Mouse (Mus musculus): ENCODE measurements around the gene Gm7876. TPM values are rescaled to one million over a fixed set of nuclear protein-coding genes. Genes with fewer than 3 reads are reported as not detected.
"Not testable (repeated sequence)": the region's sequence is repeated elsewhere in the genome, so short reads cannot be mapped to it uniquely, and the experiment has no call there.

The Gm7876 gene
- not detected for total RNA-seq (2021)
- long read RNA-seq, experiment 1: 0 reads
- long read RNA-seq, experiment 2: 0 reads

DNA sequence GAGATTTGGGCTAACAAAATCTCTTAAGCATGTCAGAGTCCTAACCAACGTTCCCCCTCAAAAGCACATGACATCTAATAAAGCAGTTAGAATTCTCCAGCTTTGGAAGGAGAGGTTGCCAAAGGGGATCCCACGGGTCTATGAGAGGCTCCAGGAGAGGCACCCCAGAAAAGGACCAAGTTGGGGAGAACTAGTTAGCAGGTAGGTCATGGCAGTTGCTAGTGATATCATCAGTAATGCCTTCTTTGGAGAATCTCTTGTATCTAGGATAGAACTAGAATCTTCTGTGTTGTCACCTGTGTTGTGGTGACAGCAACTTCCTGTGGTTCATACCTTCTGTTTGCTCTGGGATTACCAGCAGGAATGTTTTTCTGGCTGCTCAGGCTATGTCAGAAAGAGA lies at the start of gene Gm7876:
Gm7876 (plus strand) TSS at position 301 of the 400 bp plus-strand sequence.
- DNase-seq (ENCODE audit: low spot score in 2 of 2): not testable (repeated sequence)

- DNase-seq (ENCODE audit: low spot score in 2 of 2): not testable (repeated sequence)
These were observed 45.1 kb upstream of the Gm7876 start, which contains the start of gene Gm3239 for GRCm38 (mm10) chr14:4663892-4664291. TSS of gene Gm3239 (plus strand) at chr14:4664192.

DNA sequence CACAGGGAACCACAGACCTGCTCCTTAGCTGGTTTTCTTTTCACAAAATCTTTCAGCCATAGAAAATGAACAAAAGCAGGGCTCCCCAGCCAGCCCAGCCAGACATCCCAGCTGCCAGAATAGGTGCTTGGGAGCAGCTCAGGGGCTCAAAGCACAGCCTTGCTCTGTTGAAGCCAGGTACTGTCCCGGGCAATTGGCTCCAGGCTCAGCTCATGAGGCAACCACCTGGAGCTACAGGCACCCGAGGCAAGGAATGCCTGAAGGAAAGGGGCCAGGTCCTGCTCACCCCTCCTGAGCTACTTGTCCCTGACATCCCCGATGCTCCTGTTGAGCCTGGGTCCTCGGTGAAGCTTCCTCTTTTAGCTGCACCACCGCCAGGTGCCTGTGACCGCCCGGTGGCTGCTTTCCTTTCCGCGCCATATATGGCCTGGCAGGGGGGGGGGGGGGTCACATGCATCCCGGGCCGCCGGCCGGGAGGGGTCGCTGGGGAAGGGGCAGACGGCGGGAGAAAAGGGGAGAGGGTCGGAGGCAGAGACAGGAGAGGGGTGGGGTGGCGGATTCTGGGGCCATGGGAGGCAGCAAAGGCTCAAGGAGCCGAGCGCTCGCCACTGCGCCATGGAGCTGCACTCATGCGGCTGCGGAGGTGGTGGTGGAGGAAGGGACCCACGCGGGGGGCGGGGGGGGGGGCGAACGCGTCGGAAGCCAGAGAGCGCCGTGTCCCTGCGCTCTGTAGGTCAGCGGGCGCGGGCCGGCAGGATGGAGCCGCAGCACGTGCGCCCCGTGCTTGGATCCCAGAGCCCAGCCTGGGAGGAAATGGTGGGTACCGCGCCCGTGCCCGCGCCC lies 17.2 kb downstream of the Gm7876 start, which contains the start of gene Gm3252:
Gm3252 (plus strand) TSS at position 738 of the 843 bp plus-strand sequence.
- DNase-seq (ENCODE audit: low spot score in 2 of 2): not testable (repeated sequence)

Other genes with a start within 250 kb of the Gm7876 start
- under 1 TPM in 1 of 2 experiments, not detected in 1; 0.37 TPM for gene Gm3182, start 227.5 kb upstream of the Gm7876 start, total RNA-seq (2021)
- gene Gm3047, start 153.8 kb upstream of the Gm7876 start, total RNA-seq (2021): not detected
- gene Gm8159, start 76.9 kb upstream of the Gm7876 start, total RNA-seq (2021): not detected
- gene Gm3239, start 45.0 kb upstream of the Gm7876 start, total RNA-seq (2021): not detected
- gene Gm3252, start 17.5 kb downstream of the Gm7876 start, total RNA-seq (2021): under 1 TPM; 0.25 to 0.62 TPM
- gene Gm9602, start 67.1 kb downstream of the Gm7876 start, total RNA-seq (2021): not detected
- not detected for gene Gm3269, start 128.9 kb downstream of the Gm7876 start, total RNA-seq (2021)
- gene Gm3264, start 146.3 kb downstream of the Gm7876 start, total RNA-seq (2021): 1 to 10 TPM; 6.1 to 8.6 TPM
- gene Gm3278, start 183.2 kb downstream of the Gm7876 start, total RNA-seq (2021): not detected

Data from gastrocnemius, postnatal 4 days (tissue).